Mouse (Mus musculus): ENCODE data around the gene Olfr1410.

- TF ChIP-seq CTCF (IDR thresholded peaks at IDR 0.05; ENCODE audit: low read depth, low read length) (no peak), POLR2A (IDR thresholded peaks at IDR 0.05; ENCODE audit: insufficient read depth, low read length) (no peak)
These were observed 30.4 kb downstream of the Olfr1410 start for GRCm38 (mm10) chr1:92636015-92636414.

All from ES-Bruce4 (cell line).